Mouse (Mus musculus) MEL (cell line): ENCODE data around the gene Trappc11. TPM values are rescaled to one million over a fixed set of nuclear protein-coding genes. Genes with fewer than 3 reads are reported as not detected.

ENCODE experiments used
- DNase-seq: peaks from one replicate; pipeline ENCODE4 v3.0.0; 2011; ENCODE audit warnings: low read depth, low spot score
- H3K27ac ChIP-seq: 2 replicates; pipeline ENCODE4 v1.5.1; 2012; ENCODE audit warnings: low read depth, mild to moderate bottlenecking, control low read depth, low read length, moderate library complexity; ENCODE audit not compliant: control insufficient read depth
- H3K27me3 ChIP-seq, 2 experiments: fragments of 150-350 bp in 1 of 2; sonication (generic) in 1 of 2; 2 replicates each; pipeline ENCODE4 v1.6.1; 2012; ENCODE audit warnings: low read length in 2 of 2, mild to moderate bottlenecking in 2 of 2, improper control_type of control experiment in 1 of 2, moderate library complexity in 1 of 2; ENCODE audit not compliant: insufficient read depth in 2 of 2, control insufficient read depth in 1 of 2
- H3K36me3 ChIP-seq, 2 experiments: 2 replicates each; pipeline ENCODE4 v1.6.1; 2012 to 2014; ENCODE audit warnings: low read length in 2 of 2, improper control_type of control experiment in 1 of 2, inconsistent platforms in 1 of 2, mild to moderate bottlenecking in 1 of 2; ENCODE audit not compliant: insufficient read depth in 2 of 2, control insufficient read depth in 1 of 2
- H3K4me1 ChIP-seq, 2 experiments: fragments of 150-350 bp in 1 of 2; sonication (generic) in 1 of 2; 2 replicates each; pipeline ENCODE4 v1.6.1; 2012; ENCODE audit warnings: low read length in 2 of 2, improper control_type of control experiment in 1 of 2, mild to moderate bottlenecking in 1 of 2; ENCODE audit not compliant: insufficient read depth in 2 of 2, control insufficient read depth in 1 of 2
- H3K4me3 ChIP-seq, 2 experiments: fragments of 150-350 bp in 1 of 2; sonication (generic) in 1 of 2; 2 replicates each; pipeline ENCODE4 v1.5.1; 2012; ENCODE audit warnings: low read depth in 2 of 2, low read length in 2 of 2, mild to moderate bottlenecking in 2 of 2, moderate library complexity in 2 of 2, control low read depth in 1 of 2, improper control_type of control experiment in 1 of 2; ENCODE audit not compliant: control insufficient read depth in 1 of 2, insufficient read depth in 1 of 2
- H3K79me2 ChIP-seq: 2 replicates; pipeline ENCODE4 v1.6.1; 2012; ENCODE audit warnings: mild to moderate bottlenecking, low read length, moderate library complexity; ENCODE audit not compliant: control insufficient read depth, poor library complexity, insufficient read depth
- H3K9ac ChIP-seq: 2 replicates; pipeline ENCODE4 v1.6.1; 2012; ENCODE audit warnings: low read depth, mild to moderate bottlenecking, control low read depth, low read length, moderate library complexity; ENCODE audit not compliant: control insufficient read depth, poor library complexity, severe bottlenecking
- H3K9me3 ChIP-seq: fragments of 150-350 bp; sonication (generic); replicated peaks from 2 replicates; pipeline ENCODE4 v1.6.1; 2012; ENCODE audit warnings: mild to moderate bottlenecking, low read length, improper control_type of control experiment, moderate library complexity; ENCODE audit not compliant: insufficient read depth
- BHLHE40 ChIP-seq: IDR thresholded peaks from 2 replicates; pipeline ENCODE4 v1.6.1; 2012; ENCODE audit warnings: low read depth, mild to moderate bottlenecking, inconsistent platforms, low read length, improper control_type of control experiment, borderline replicate concordance
- CHD1 ChIP-seq: IDR thresholded peaks from 2 replicates; pipeline ENCODE4 v1.6.1; 2012; ENCODE audit warnings: low read depth, mild to moderate bottlenecking, inconsistent platforms, low read length, improper control_type of control experiment
- CHD2 ChIP-seq: IDR thresholded peaks from 2 replicates; pipeline ENCODE4 v1.6.1; 2011; ENCODE audit warnings: low read length, improper control_type of control experiment
- E2F4 ChIP-seq: IDR thresholded peaks from 2 replicates; pipeline ENCODE4 v1.6.1; 2011; ENCODE audit warnings: low read depth, low read length, improper control_type of control experiment, borderline replicate concordance
- ELF1 ChIP-seq: IDR thresholded peaks from 2 replicates; pipeline ENCODE4 v1.6.1; 2014; ENCODE audit warnings: low read depth, mild to moderate bottlenecking, inconsistent platforms, low read length, improper control_type of control experiment, moderate library complexity
- EP300 ChIP-seq, 2 experiments: IDR thresholded peaks; 2 replicates each; pipeline ENCODE4 v1.6.1; 2011; ENCODE audit warnings: improper control_type of control experiment in 2 of 2, low read length in 2 of 2, low read depth in 1 of 2, mild to moderate bottlenecking in 1 of 2
- GABPA ChIP-seq: IDR thresholded peaks from 2 replicates; pipeline ENCODE4 v1.6.1; 2012; ENCODE audit warnings: low read depth, mild to moderate bottlenecking, inconsistent platforms, low read length, improper control_type of control experiment, moderate library complexity
- GATA1 ChIP-seq: IDR thresholded peaks from 2 replicates; pipeline ENCODE4 v1.6.1; 2011; ENCODE audit warnings: low read depth, low read length, improper control_type of control experiment
- HCFC1 ChIP-seq: IDR thresholded peaks from 2 replicates; pipeline ENCODE4 v1.6.1; 2012; ENCODE audit warnings: low read depth, mild to moderate bottlenecking, inconsistent platforms, low read length, improper control_type of control experiment, moderate library complexity
- KAT2A ChIP-seq: conservative IDR thresholded peaks from 2 replicates; pipeline ENCODE4 v1.6.1; 2012; ENCODE audit warnings: low read depth, low read length, improper control_type of control experiment, inconsistent platforms
- MAFK ChIP-seq: IDR thresholded peaks from 2 replicates; pipeline ENCODE4 v1.6.1; 2011; ENCODE audit warnings: low read depth, mild to moderate bottlenecking, low read length, improper control_type of control experiment, borderline replicate concordance
- MAX ChIP-seq: IDR thresholded peaks from 2 replicates; pipeline ENCODE4 v1.6.1; 2011; ENCODE audit warnings: low read length, improper control_type of control experiment
- MEF2A ChIP-seq: IDR thresholded peaks from 2 replicates; pipeline ENCODE4 v1.6.1; 2014; ENCODE audit warnings: low read depth, mild to moderate bottlenecking, inconsistent platforms, low read length, improper control_type of control experiment; ENCODE audit not compliant: poor library complexity, insufficient replicate concordance, severe bottlenecking; ENCODE audit errors: extremely low read depth
- MXI1 ChIP-seq: IDR thresholded peaks from 2 replicates; pipeline ENCODE4 v1.6.1; 2011; ENCODE audit warnings: mild to moderate bottlenecking, low read depth, low read length, improper control_type of control experiment
- MYB ChIP-seq: IDR thresholded peaks from 2 replicates; pipeline ENCODE4 v1.6.1; 2011; ENCODE audit warnings: mild to moderate bottlenecking, low read depth, low read length, improper control_type of control experiment
- MYC ChIP-seq: IDR thresholded peaks from 2 replicates; pipeline ENCODE4 v1.6.1; 2011; ENCODE audit warnings: low read depth, mild to moderate bottlenecking, low read length, improper control_type of control experiment, moderate library complexity
- NELFE ChIP-seq: IDR thresholded peaks from 2 replicates; pipeline ENCODE4 v1.6.1; 2011; ENCODE audit warnings: low read depth, low read length, improper control_type of control experiment
- NRF1 ChIP-seq: IDR thresholded peaks from 2 replicates; pipeline ENCODE4 v1.6.1; 2014; ENCODE audit warnings: low read depth, mild to moderate bottlenecking, inconsistent platforms, low read length, improper control_type of control experiment, moderate library complexity; ENCODE audit not compliant: poor library complexity, insufficient read depth, severe bottlenecking
- POLR2A ChIP-seq, 2 experiments: IDR thresholded peaks; 2 replicates each; pipeline ENCODE4 v1.6.1; 2011 to 2012; ENCODE audit warnings: low read length in 2 of 2, mild to moderate bottlenecking in 2 of 2, control low read depth in 1 of 2, improper control_type of control experiment in 1 of 2, low read depth in 1 of 2, moderate library complexity in 1 of 2; ENCODE audit not compliant: control insufficient read depth in 1 of 2, insufficient read depth in 1 of 2, poor library complexity in 1 of 2
- POLR2AphosphoS2 ChIP-seq: IDR thresholded peaks from 2 replicates; pipeline ENCODE4 v1.6.1; 2011; ENCODE audit warnings: low read length, improper control_type of control experiment
- RAD21 ChIP-seq: IDR thresholded peaks from 2 replicates; pipeline ENCODE4 v1.6.1; 2011; ENCODE audit warnings: mild to moderate bottlenecking, low read depth, low read length, improper control_type of control experiment
- RCOR1 ChIP-seq: IDR thresholded peaks from 2 replicates; pipeline ENCODE4 v1.6.1; 2012; ENCODE audit warnings: low read depth, mild to moderate bottlenecking, inconsistent platforms, low read length, improper control_type of control experiment
- SIN3A ChIP-seq: IDR thresholded peaks from 2 replicates; pipeline ENCODE4 v1.6.1; 2012; ENCODE audit warnings: low read length, improper control_type of control experiment, inconsistent platforms
- SMC3 ChIP-seq: IDR thresholded peaks from 2 replicates; pipeline ENCODE4 v1.6.1; 2011; ENCODE audit warnings: low read depth, low read length, improper control_type of control experiment
- TAL1 ChIP-seq: IDR thresholded peaks from 2 replicates; pipeline ENCODE4 v1.6.1; 2012; ENCODE audit warnings: mild to moderate bottlenecking, inconsistent platforms, low read length, moderate library complexity, mixed read lengths
- TCF12 ChIP-seq: IDR thresholded peaks from 2 replicates; pipeline ENCODE4 v1.6.1; 2014; ENCODE audit warnings: low read depth, mild to moderate bottlenecking, inconsistent platforms, low read length, improper control_type of control experiment, moderate library complexity
- UBTF ChIP-seq: IDR thresholded peaks from 2 replicates; pipeline ENCODE4 v1.6.1; 2012; ENCODE audit warnings: low read depth, mild to moderate bottlenecking, inconsistent platforms, low read length, improper control_type of control experiment, moderate library complexity, borderline replicate concordance; ENCODE audit not compliant: insufficient read depth
- polyA plus RNA-seq, 2 experiments: library from polyadenylated mRNA; stranded (reverse) in 1 of 2; unstranded in 1 of 2; fragments of >175 nt in 1 of 2; fragments of >200 nt in 1 of 2; gene quantifications; 2 replicates each; pipeline versions ENCODE4 v1.2.1 to v1.2.4; 2012; ENCODE audit warnings: low replicate concordance in 2 of 2, low read depth in 1 of 2; ENCODE audit not compliant: insufficient read length in 2 of 2, insufficient read depth in 1 of 2, missing spikeins in 1 of 2
- total RNA-seq: library from RNA; depleted of rRNA; stranded (reverse); fragments of 300-350 nt; gene quantifications from 2 replicates; pipeline ENCODE4 v1.2.3, GENCODE M21; 2012

Gene Trappc11
- total and polyA plus RNA-seq, 3 experiments, result 22.8 to 30.1 TPM; not detected in 1

DNA sequence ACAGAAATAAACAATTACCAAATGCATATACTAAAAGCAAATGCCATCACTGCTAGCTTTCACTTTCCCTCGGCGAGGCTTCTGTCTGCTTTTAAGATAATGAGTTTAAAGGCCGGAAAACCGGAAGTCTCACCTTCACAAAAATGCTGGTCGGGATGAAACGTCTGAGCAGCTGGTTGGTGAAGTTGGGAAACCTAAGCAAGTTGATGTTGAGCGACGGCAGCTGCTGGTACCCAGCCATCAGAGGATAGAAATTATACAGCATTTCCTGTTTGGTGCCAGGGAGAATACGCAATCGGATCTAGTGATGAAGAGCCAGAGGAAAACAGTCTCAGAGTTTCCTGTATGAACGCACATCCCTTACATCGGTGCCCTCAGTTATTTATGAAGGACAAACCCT, 40.2 kb downstream of the Trappc11 start:
- DNase-seq, result no peak
- no peaks in the 10 kb centered on the region for H3K4me1 ChIP-seq
- no peaks in the 10 kb centered on the region for H3K79me2 ChIP-seq
- H3K36me3 ChIP-seq, result no peaks in the 10 kb centered on the region; a peak in 1 of 4 replicates
- no peak overlapping the region for H3K9ac ChIP-seq
- no peak overlapping the region for H3K4me3 ChIP-seq
- no peak overlapping the region for H3K27ac ChIP-seq
- H3K9me3 ChIP-seq, result no peaks in the 10 kb centered on the region
- no peak for TF ChIP-seq CHD1
- TF ChIP-seq GABPA, result no peak
- no peak for TF ChIP-seq HCFC1
- TF ChIP-seq MYC, result no peak
- TF ChIP-seq RCOR1, result no peak
- TF ChIP-seq E2F4, result no peak
- no peak for TF ChIP-seq UBTF
- no peak for TF ChIP-seq MAFK
- TF ChIP-seq POLR2AphosphoS2, result no peak
- TF ChIP-seq KAT2A, result no peak
- TF ChIP-seq CHD2, result no peak
- TF ChIP-seq POLR2A (IDR thresholded peaks at IDR 0.05; ENCODE audit: control insufficient read depth in 1 of 2, insufficient read depth in 1 of 2, low read depth in 1 of 2, low read length in 2 of 2, poor library complexity in 1 of 2), result no peak
- TF ChIP-seq TCF12, result no peak
- TF ChIP-seq MAX, result no peak
- no peak for TF ChIP-seq MEF2A
- H3K27me3 ChIP-seq, result no peaks in the 10 kb centered on the region

DNA sequence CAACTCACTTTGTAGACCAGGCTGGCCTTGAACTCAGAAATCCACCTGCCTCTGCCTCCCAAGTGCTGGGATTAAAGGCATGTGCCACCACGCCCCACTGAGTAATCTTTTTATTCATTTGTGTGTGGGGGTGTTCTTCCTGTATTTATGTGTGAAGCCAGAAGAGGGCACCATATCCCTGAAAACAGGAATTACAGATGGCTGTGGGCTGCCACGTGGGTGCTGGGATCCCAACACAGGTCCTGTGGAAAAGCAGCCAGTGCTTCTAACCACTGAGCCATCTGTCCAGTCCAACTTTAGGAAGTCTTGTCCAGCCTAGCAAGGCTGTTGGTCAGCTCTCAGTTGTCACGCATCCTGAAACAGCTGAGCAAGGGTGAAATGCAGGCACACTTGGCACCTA, 46.0 kb downstream of the Trappc11 start:
- Histone ChIP-seq H3K9ac (no peak overlapping the region), H3K4me1 (no peaks in the 10 kb centered on the region), H3K79me2 (no peaks in the 10 kb centered on the region)
- DNase-seq, result peak; percentile 13
- TF ChIP-seq SIN3A (no peak), EP300 (IDR thresholded peaks at IDR 0.05; ENCODE audit: low read depth in 1 of 2, low read length in 2 of 2) (no peak), GATA1 (no peak), CHD1 (no peak), BHLHE40 (no peak), MAFK (no peak), SMC3 (no peak), E2F4 (no peak), RAD21 (no peak), TCF12 (no peak), ELF1 (no peak), NELFE (no peak), MYB (no peak), HCFC1 (no peak), MXI1 (no peak), TAL1 (no peak), MEF2A (no peak), KAT2A (no peak), MYC (no peak), NRF1 (no peak)
- TF ChIP-seq, all 39 proteins: peak for 0
- no peaks in the 10 kb centered on the region for H3K9me3 ChIP-seq
- no peaks in the 10 kb centered on the region for H3K27me3 ChIP-seq
- H3K4me3 ChIP-seq, result no peak overlapping the region
- no peak overlapping the region for H3K27ac ChIP-seq
- H3K36me3 ChIP-seq, result no peaks in the 10 kb centered on the region
